Mouse (Mus musculus) gastrocnemius, postnatal 14 days (tissue): ENCODE measurements around the gene Kyat3. TPM values are rescaled to one million over a fixed set of nuclear protein-coding genes. Genes with fewer than 3 reads are reported as not detected.
"Not testable (repeated sequence)": the region's sequence is repeated elsewhere in the genome, so short reads cannot be mapped to it uniquely, and the experiment has no call there.

Experiments used
- DNase-seq: peaks from one replicate; pipeline ENCODE4 v3.0.0; 2021; ENCODE audit warnings: mixed read lengths
- intact Hi-C: fragments of 180-260 bp; cut with DNase I; formaldehyde crosslinking; loops from one replicate; pipeline ENCODE4 v1.15.1; 2025; ENCODE audit warnings: low total_unique reads
- long read RNA-seq, 2 experiments: library from polyadenylated mRNA; stranded (forward); transcript quantifications; one replicate each; pipeline ENCODE4 v2.0.0; 2021
- total RNA-seq, 2 experiments: library from RNA; stranded (reverse); gene quantifications; 2 replicates each; pipeline ENCODE4 v1.2.3; 2021

Gene Kyat3
- 1 to 10 TPM; 4.2 to 4.3 TPM for total RNA-seq
- long read RNA-seq, experiment 1, full-length matches to known transcripts, result 8 of 8 reads
- long read RNA-seq, experiment 1, partial matches to known transcripts, result 0 of 8 reads
- long read RNA-seq, experiment 1, other reads (novel, unspliced or antisense), result 0 of 8 reads
- long read RNA-seq, experiment 2, transcript Kyat3-202 (14 exons, 1,888 nt), result major isoform, 5 of 5 reads
- long read RNA-seq, experiment 2, partial matches to known transcripts, result 0 of 5 reads
- long read RNA-seq, experiment 2, other reads (novel, unspliced or antisense), result 0 of 5 reads

DNA sequence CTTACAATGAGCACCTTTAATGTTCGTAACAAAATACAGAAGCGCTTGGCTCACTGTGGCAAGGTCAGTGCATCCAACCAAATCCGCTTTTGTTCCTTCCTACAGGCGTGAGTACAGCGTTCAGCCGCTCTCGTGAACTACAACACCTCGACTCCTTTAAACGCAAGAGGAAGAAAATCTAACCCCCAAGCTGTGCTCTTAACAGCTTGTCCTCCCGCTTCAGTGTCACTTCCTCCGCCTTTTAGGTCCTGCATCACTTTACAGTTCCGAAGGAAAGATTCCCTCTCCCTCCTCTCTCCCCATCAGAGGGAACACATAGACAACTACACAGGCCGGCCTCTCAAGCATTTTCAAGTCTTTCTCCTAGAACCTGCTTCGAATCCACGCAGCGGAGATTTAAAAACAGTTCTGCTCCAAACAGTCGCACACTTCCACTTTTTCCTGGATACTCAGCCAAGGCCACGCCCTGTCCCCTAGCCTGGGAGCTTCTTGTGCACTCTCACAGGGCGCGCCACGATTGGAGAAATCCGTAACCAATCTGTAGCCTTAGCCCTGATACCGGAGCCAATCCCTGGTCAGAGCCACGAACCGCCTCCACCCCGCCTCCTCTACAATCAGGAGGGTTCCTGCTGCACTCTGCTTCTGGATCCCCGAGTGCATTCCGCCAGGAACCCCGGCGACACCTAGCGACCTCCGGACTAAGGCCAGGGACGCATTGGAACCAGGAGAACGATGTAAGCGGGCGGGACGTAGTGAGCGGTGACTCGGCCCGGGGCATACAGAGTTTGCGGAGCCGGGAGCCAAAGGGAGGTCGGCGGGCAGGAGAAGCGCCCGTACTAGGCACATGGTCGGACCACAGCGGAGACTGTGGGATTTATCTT, at the start of gene Kyat3:
Kyat3 (plus strand) TSS at position 610 of the 881 bp plus-strand sequence.
- intact Hi-C loops, result no loop called here
- peak; percentile 91 for DNase-seq

DNA sequence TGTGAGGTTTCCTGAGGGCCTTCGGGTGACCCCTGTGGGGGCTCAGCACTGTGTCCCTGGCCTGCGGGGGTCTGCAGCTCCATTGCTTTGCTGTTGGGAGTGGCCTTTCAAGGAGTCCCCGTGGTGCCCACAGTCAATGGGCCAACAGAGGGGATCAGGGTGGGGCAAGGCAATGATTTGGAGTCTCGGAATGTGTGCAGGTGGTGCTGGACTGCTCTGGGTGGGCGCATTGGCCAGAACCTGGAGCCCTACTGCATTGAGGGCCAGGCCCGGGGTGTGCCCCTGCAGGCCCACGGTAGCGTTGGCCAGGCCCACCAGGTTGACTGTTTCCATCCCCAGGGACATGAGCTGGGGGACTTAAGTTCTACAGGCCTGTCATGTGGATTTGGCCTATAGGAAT, 36.1 kb upstream of the Kyat3 start:
- intact Hi-C loops, result no loop called here
- DNase-seq, result no peak

GRCm38 (mm10) chr3:142674607-142675006, 26.2 kb upstream of the Kyat3 start:
- intact Hi-C loops, result no loop called here
- no peak for DNase-seq

DNA sequence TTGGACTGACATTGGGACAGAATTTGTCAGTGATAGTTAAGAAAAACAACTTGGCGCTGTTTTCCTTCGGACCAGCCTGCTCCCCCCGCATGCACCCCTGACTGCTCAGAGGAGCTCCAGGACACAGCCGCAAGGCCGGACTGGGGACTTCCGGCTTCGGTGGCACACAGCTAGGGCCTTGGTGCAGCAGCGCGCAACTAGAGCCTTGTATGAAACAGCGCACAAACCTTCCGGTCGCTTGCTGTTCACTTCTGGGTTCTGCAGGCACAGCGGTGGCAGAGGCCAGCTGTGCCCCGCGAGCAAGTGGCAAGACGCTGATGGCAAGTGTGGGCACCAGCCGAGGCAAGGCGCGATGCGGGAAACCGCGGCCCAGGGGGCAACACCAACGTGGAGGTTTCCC, 12.9 kb upstream of the Kyat3 start:
- intact Hi-C loops, result no loop called here
- no peak for DNase-seq

DNA sequence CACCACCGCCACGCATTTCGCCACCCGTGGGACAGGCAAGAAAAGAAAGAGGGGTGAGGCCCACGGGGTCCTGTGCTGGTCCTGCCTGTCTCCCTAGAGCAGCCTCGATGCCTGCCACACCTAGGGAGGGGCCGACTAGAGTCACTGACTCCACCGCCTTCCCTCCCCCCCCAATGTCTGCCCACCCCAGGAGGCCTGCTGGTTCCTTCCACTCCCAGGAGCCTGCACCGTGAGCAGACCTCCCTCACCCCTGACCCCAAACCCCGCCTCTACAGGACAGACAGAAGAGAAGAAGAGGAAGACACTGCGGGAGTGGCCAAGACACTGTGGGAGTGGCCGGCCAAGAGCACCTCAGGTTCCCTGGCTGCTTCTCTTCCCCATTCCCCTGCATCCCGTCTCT, 12.5 kb upstream of the Kyat3 start:
- intact Hi-C loops, result no loop called here
- no peak for DNase-seq

GRCm38 (mm10) chr3:142696517-142696916, 4.3 kb upstream of the Kyat3 start:
- DNase-seq, result no peak
- intact Hi-C loops, result no loop called here

DNA sequence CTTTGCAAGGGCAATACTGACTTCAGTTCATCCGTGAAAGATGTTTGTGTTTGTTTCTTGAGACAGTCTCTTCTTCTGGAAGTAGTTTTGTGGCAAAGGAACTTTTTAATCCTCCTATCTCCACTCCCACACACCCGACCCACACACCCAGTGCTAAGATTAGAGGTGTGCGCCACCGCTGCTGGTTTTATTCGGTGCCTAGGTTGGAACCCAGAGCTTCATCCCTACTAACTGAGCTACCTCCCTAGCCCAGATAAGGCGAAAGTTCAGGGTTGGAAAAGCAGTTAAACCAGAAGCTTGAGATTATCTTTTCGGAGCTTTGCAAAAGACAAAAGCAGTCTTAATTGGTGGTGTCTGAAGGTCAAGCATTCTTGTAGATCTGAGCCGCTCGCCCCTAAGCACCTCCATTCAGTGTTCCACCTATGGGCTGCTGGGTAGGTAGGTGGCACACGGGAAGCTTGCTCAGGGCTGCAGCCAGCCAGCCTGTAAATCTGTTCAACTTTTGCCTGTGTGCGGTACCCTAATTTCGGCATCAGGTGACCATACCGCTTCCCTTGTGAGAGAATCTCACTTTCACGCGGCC, 647 bp downstream of the Kyat3 start:
- intact Hi-C loops, result no loop called here
- DNase-seq, result no peak

DNA sequence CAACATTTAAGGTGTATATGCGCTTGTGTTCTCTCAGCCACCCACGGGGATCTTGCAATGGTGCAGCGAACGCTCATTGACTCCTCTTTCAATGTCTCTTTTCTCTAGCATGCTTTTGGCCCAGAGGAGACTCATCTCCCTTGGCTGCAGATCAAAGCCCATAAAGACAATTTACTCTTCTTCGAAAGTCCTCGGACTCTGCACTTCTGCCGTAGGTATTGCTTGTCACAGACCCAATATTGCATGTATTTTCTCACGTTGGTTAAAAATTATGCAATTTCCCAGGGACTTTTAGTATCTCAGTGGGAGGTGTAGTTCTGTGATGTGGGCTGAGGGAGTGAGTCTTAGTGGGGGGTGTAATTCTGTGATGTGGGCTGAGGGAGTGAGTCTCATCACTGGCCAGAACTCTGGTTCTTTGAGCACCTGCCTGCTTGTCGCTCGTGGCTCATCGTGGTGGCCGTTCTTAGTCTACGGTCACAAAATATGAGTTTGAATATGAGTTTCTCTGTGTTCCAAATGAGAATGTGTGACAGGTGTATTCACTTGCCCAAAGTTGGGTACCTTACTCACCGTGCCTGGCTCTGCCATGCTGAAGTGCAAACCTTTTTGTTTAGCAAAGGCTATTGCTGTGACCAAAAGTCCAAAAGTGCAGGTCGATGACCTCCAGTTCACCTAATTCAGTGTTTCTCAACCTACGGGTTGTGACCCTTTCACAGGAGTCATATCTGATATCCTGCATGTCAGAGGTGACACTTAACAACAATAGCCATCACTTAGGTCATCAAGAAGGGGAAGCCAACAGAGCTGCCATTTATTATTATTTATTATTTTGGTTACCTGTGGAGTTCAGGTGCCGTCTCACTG, 6.0 kb downstream of the Kyat3 start:
- DNase-seq, result no peak
- intact Hi-C loops, result loop anchor here (5.0 kb wide), 1 partner anchor 65 kb away; no protein-coding TSS in a partner anchor

DNA sequence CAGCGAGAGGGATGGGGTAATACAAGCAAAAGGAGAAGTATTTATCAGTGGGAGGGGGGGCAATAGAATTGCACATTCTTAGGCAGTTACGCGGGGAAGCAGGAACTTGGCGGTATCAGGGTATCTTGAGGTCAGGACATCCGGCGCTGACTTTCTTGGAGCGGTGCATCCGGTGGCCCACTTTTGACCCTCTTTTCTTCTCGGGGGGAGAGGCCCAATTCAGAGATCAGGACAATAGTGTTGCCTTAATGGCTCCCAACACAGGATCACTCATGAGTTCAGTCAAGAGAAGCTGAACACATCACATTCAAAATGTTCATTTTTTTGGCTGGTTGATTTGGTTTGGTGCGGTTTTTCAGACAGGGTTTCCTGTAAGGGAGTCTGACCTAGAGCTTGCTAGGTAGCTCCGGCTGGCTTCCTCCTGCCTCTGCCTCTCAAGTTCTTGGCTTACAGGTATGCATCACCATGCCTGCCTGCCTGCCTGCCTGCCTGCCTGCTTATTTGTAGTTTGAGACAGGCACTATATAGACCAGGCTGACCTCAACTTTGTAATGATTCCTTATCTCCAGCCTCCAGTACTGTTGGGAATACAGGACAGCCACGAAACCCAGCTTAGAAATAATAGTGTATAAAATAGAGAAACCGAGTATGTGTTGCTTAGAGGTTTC, 7.5 kb downstream of the Kyat3 start:
- intact Hi-C loops, result loop anchor here (5.0 kb wide), 1 partner anchor 66 kb away; no protein-coding TSS in a partner anchor
- DNase-seq, result not testable (repeated sequence)

GRCm38 (mm10) chr3:142708849-142709419, 8.1 kb downstream of the Kyat3 start:
- intact Hi-C loops, result loop anchor here (5.0 kb wide), 1 partner anchor 67 kb away; no protein-coding TSS in a partner anchor
- peak; percentile 41 for DNase-seq

DNA sequence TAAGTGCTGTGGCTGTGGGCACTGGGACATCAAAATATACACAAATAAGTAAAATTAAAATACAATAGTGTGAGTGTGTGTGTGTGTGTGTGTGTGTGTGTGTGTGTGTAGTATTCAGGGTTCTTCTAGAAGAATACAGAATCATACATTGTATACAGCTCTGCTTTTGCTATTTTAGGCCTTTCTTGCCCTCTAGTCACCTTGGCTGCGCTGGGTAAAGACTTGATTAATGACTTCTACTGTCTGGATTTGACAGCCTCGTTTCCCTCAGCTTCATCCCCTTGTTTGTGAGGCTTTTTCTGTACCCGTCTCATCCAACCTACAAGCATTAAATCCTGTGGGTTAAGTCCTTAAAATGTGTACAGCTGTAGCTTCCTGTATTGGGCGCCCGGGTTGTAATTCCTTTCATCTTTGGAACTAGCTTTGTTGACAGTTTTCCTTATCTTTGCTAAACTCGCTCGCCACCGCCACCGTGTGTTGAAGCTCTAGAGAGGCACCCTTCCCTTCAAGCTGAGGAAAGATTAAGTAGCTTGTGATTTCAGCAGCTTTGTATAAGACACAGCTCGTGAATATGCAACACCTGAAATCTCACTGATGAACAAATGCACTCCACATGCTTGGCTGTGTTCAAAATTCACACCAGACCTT, 9.6 kb downstream of the Kyat3 start:
- intact Hi-C loops, result no loop called here
- DNase-seq, result peak; percentile 33

- DNase-seq, result no peak
- intact Hi-C loops, result no loop called here
Observed at GRCm38 (mm10) chr3:142711372-142711771, 10.5 kb downstream of the Kyat3 start.

DNA sequence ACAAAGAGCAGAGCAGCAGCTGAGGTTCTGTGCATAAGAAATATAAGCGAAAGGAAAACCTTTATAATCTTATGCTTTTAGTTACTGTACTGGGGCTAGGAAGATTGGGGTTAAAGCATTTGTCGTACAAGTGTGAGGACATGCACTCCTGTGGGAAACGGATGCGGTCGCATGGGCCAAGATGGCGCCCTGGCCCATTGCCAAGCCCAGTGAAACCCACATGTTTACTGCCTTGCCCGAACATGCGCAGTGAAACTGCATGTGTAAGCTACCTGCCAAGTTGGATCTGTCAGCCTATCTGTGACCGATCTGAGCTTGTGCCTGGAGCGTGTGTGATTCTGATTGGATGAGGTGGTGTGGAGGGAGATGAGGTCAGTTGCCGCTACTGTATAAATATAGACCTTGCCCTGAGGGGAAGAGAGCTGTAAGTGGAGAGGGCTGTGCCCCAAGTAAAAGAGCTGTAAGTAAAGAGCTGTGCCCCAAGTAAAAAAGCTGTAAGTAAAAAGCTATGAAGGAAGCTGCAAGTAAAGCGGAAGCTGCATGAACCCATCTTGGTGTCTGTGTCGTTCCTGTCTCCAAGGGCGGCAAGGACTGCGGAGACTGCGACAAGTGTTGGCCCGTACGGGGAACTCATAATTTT, 11.7 kb downstream of the Kyat3 start:
- intact Hi-C loops, DNase-seq: not testable (repeated sequence)

DNA sequence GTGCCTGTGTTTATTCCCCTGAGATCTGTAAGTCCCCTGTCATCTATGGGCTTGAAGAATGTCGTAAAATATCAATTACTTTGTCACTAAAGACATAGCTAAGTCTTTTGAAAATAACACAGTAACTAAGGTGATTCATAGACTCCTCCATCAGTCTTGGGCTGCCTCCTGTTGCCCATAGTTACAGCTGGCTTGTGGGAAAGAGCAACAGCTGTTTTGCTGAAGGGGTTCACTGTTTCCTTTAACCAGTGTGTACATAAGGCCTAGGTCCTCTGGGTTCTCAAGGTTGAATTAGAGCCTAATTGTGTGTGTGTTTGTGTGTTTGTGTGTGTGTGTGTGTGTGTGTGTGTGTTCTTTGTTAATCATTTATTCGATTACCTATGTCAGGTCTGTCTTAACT, 24.6 kb downstream of the Kyat3 start:
- DNase-seq, result no peak
- intact Hi-C loops, result no loop called here

GRCm38 (mm10) chr3:142725969-142726672, 25.3 kb downstream of the Kyat3 start:
- intact Hi-C loops, result no loop called here
- no peak for DNase-seq

DNA sequence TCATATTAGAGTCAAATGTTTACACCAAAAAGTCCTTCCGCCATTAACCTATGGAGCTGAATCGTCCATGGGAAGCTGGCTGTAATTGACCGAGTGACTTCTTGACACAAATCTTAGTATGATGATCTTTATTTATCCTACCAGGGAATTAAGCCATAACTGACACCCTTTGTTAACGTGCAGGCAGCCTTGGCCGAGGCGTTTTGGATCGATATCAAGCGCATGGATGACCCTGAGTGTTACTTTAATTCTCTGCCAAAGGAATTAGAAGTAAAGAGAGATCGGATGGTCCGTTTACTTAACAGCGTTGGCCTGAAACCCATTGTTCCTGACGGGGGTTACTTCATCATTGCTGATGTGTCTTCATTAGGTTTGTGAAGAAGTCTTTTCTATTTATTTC, 33.4 kb downstream of the Kyat3 start:
- DNase-seq, result no peak
- intact Hi-C loops, result no loop called here

- intact Hi-C loops, result no loop called here
Observed at GRCm38 (mm10) chr3:142740896-142741295, 40.0 kb downstream of the Kyat3 start.

More at GRCm38 (mm10) chr3:142740896-142741295, 40.0 kb downstream of the Kyat3 start:
- no peak for DNase-seq
